Mouse (Mus musculus) hindbrain, embryonic 15.5 days (tissue): ENCODE results near the gene Taar3. TPM values are rescaled to one million over a fixed set of nuclear protein-coding genes. Genes with fewer than 3 reads are reported as not detected.

Experiments used
- polyA plus RNA-seq: library from polyadenylated mRNA; unstranded; fragments of >200 nt; fragmentation: Nextera tagmentation; extraction: Ambion mirVana; gene quantifications from 2 replicates; pipeline ENCODE4 v1.2.1, GENCODE M21; 2015

Gene Taar3
- polyA plus RNA-seq, 1 experiment from 2014 or later, result not detected

Other genes starting within 250 kb of the Taar3 start
- 104 and 108 TPM in 2 replicates for gene Rps12, start 162.3 kb upstream of the Taar3 start, polyA plus RNA-seq
- 20.9 and 21.8 TPM in 2 replicates for gene Slc18b1, start 152.6 kb upstream of the Taar3 start, polyA plus RNA-seq
- gene Vnn3, start 98.1 kb upstream of the Taar3 start, polyA plus RNA-seq, result 0.14 TPM in 1 of 2 replicates, not detected in the other
- gene Vnn1, start 54.9 kb upstream of the Taar3 start, polyA plus RNA-seq, result 0.18 and 0.43 TPM in 2 replicates
- gene Taar1, start 29.2 kb upstream of the Taar3 start, polyA plus RNA-seq, result not detected in 2 replicates
- gene Taar2, start 11.0 kb upstream of the Taar3 start, polyA plus RNA-seq, result 0.16 TPM in 1 of 2 replicates, not detected in the other
- gene Taar4, start 10.9 kb downstream of the Taar3 start, polyA plus RNA-seq, result not detected in 2 replicates
- not detected in 2 replicates for gene Taar5, start 21.1 kb downstream of the Taar3 start, polyA plus RNA-seq
- gene Taar6, start 36.1 kb downstream of the Taar3 start, polyA plus RNA-seq, result not detected in 2 replicates
- not detected in 2 replicates for gene Taar7a, start 43.9 kb downstream of the Taar3 start, polyA plus RNA-seq
- not detected in 2 replicates for gene Taar7b, start 50.4 kb downstream of the Taar3 start, polyA plus RNA-seq
- gene Taar7d, start 77.7 kb downstream of the Taar3 start, polyA plus RNA-seq, result not detected in 2 replicates
- not detected in 2 replicates for gene Taar7e, start 88.1 kb downstream of the Taar3 start, polyA plus RNA-seq
- not detected in 2 replicates for gene Taar7f, start 100.0 kb downstream of the Taar3 start, polyA plus RNA-seq
- not detected in 2 replicates for gene Taar8a, start 126.9 kb downstream of the Taar3 start, polyA plus RNA-seq
- gene Taar8b, start 142.7 kb downstream of the Taar3 start, polyA plus RNA-seq, result not detected in 2 replicates
- not detected in 2 replicates for gene Taar8c, start 152.4 kb downstream of the Taar3 start, polyA plus RNA-seq
- gene Taar9, start 160.0 kb downstream of the Taar3 start, polyA plus RNA-seq, result not detected in 2 replicates
- 296 and 313 TPM in 2 replicates for gene Stx7, start 199.7 kb downstream of the Taar3 start, polyA plus RNA-seq